Mouse (Mus musculus) heart, adult 18-20 months (tissue): Measurements from ENCODE around the gene S1pr5. TPM values are rescaled to one million over a fixed set of nuclear protein-coding genes. Genes with fewer than 3 reads are reported as not detected.
"Not testable (repeated sequence)": the region's sequence is repeated elsewhere in the genome, so short reads cannot be mapped to it uniquely, and the experiment has no call there.

Experiments used
- DNase-seq, 2 experiments: peaks; one replicate each; pipeline ENCODE4 v3.0.0; 2021 to 2022; ENCODE audit warnings: mixed read lengths in 1 of 2
- total RNA-seq, 2 experiments: library from RNA; stranded (reverse); gene quantifications; 2 replicates each; pipeline ENCODE4 v1.2.3; 2021

The S1pr5 gene
- total RNA-seq, 2 experiments from 2014 or later: 0.89 to 1.5 TPM

DNA sequence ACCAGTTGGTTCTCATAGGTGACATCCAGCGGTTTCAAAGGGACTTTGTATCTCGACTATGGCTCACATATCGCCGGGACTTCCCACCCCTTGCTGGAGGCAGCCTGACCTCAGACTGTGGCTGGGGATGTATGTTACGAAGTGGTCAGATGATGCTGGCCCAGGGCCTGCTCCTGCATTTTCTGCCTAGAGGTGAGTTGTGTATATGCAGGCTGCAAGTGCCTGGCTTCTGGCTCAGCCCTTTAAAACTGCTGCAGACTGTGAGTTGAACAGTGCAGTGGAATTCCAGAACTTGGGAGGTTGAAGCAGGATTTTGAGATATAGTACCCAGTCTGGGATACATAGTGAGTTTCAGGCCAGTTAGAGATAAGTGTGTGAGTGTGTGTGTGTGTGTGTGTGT is 18.6 kb upstream of the S1pr5 start:
- DNase-seq: no peak

DNA sequence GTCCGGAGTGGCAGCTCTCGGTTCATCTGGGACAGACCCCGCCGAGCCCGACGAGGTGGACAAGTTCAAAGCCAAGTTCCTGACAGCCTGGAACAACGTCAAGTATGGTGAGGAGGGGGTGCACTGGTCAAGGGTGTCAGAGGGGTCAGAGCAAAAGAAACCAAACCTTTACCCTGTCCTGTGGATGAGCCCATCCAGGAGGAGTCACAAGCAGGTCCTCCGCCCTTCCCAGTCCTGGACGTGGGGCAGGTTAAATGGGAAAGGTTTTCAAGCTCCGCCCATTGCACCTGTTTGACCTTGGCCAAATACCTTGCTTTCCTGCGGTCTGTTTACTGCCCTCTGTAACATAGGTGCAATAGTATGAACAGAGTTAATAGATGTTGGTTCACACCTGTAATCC is 17.4 kb upstream of the S1pr5 start:
- DNase-seq: no peak

DNA sequence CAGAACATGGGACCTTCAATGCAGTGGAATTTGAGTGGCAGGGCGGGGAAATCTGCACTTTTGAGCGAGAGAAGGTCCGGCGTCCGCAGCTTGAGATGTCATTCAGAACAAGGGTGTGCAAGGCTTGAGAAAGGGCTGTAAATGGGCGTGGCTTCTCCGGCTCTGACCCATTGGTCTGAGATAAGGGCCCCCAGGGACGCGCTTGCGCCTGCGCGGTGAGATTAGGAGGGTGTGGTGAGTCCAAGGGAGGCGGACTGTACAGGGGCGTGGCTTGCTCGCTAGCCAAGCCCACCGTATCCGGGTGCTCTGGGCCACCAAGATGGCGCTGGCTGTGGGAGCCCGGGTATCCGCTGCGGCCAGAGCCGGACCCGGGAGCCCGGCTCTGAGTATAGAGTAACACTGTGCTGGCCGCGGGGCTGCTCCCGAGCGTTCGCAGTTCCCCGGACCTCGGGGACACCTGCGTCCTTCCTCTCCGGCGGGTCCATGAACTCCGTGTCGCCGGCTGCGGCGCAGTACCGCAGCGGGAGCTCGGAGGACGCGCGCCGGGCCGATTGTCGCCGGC is 16.8 kb upstream of the S1pr5 start, which contains the start of gene Atg4d:
TSS of gene Atg4d (plus strand) at position 294 of the 562 bp plus-strand sequence.
- peak; percentile 99 to 100 for DNase-seq

DNA sequence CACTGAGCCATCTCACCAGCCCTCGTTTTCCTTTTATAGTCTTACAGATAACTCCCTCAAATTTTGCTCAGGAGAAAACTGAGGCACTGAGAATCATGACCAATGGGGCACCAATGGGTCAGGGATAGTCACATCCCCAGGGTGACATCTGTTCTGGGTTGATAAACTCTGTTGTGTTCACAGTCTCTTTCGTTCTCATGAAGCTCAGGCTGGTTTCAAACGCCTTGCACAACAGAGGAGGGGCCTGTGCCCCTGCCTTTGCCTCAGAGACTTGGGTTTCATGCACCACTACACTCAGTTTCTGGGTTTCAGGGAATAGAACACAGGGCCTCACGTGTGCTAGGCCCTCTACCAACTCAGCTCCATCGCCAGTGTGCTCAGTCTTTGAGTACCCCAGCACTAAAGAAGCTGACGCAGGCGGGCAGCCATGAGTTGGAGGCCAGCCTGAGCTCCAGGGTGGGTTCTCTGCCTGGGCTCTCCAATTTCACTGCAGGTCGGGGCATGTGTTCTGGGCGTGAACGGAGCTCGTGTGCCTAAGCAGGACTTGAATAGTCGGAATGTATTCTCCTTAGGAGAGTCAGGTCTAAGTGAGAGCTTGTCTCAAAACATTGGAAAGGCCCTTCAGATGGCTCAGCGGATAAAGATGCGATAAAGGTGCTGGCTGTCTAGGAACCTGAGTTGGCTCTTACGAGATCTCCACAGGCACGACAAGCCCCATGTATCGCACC is 16.2 kb upstream of the S1pr5 start:
- no peak for DNase-seq

DNA sequence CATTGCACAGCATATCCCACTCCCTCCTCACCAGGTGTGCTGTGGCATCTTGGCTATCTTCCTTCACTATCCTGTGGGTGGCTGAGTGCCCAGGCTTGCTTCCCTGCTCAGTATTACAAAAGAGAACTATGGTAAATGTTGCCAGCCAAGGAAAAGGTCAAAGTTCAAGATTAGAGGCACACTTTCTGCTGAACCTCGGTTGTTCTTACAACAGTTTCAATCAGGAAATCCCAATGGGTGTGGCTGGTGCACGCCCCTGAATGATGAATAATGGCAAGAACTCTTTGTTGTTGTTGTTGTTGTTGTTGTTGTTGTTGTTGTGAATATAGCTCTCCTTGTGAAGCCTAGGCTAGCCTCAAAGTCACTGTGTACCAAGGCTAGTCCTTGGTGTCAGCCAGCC is 13.6 kb upstream of the S1pr5 start:
- DNase-seq: no peak

DNA sequence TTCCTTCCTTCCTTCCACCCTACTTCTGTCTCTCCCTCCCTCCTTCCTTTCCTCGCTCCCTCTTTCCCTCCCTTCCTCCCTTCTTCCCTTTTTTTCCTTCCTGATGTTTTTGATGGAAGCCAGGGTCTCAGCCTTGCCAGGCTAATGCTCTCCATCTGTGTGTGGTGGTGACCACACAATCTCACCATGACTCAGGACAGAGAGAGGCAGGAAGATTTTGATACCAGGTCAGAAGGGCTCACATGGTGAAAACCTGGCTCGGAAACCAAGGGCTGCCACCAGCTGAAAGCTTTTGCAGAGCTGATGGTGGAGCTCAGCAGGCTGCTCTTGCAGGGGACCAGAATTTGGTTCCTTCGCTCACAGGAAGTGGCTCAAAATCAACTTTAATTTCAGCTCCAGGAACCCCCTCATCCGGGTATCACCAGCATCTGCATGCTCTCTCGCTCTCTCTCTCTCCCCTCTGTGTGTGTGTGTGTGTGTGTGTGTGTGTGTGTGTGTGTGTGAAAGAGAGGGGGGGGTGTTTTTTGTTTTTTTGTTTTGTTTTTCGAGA is 12.3 kb upstream of the S1pr5 start:
- DNase-seq: no peak

DNA sequence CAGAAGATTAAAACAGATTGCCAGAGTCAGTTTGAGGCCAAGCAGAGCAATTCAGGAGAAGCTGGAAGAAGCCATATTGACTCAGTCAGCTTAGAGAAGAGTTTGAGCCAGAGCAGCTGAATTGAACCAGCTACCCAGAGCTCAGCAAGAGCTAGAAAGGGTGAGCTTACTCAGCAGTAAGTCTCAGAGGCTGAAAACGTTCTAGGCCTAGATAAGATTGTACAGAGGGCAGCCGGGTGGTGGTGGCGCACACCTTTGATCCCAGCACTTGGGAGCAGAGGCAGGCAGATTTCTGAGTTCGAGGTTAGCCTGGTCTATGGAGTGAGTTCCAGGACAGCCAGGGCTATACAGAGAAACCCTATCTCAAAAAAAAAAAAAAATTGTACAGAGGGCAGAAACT is 8.1 kb upstream of the S1pr5 start:
- not testable (repeated sequence) for DNase-seq

DNA sequence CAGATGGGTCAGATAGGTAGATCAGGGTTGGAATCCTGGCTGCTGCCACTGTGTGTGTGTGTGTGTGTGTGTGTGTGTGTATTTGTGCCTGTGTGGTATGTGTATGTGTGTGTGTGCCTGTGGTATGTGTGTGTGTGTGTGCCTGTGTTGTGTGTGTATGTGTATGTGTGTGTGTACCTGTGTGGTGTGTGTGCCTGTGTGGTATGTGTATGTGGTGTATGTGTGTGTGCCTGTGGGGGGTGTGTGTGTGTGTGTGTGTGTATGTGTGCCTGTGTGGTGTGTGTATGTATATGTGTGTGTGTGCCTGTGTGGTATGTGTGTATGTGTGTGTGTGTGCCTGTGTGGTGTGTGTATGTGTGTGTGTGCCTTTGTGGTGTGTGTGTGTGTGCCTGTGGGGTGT is 6.4 kb upstream of the S1pr5 start:
- DNase-seq: no peak

DNA sequence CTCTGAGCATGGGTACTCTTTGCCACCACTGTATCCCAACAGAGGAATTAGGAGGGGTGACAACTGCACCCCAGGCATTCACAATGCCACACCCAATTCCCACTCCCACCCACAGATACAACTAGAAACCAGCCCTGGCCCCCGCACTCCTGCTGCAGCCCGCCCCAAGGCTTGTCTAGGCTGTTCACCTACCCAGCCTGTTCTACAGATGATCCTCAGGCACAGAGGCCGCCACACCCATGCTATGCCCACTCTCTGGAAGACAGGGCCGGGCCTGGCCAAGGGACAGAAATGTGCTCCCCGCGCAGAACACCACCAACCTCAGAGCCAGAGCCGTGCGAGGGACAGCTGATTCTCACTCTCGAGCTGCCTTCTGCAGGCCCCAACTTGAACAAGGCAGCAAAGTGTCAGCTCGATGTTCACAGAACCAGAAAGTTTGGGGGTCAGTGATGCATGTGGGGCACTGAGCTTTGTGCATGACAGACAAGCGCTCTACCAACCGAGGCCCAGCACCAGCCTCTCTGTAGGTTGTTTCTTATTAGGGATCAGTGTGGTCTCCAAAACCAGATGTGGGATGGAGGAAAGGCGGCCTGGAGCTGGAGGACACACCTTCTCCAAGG is 3.0 kb upstream of the S1pr5 start:
- DNase-seq: no peak

DNA sequence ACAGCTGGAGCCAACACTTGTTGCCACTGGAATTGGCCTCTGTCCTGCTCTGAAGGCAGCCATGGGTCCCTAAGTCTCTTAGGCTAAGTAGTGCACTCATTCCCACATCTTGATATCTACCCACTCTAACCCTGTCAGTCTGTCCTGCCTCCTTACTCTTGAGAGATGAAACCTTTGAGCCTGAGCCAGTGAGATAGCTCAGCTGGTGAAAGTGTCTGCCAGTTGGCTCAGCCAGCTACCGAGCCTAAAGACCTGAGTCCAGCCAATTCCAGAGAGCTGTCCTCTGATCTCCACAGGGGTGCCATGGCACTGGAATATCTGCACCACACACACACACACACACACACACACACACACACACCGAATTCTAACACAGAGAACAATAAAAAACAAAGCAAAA is 2.3 kb upstream of the S1pr5 start:
- peak in 1 of 2 experiments; percentile 73 for DNase-seq

DNA sequence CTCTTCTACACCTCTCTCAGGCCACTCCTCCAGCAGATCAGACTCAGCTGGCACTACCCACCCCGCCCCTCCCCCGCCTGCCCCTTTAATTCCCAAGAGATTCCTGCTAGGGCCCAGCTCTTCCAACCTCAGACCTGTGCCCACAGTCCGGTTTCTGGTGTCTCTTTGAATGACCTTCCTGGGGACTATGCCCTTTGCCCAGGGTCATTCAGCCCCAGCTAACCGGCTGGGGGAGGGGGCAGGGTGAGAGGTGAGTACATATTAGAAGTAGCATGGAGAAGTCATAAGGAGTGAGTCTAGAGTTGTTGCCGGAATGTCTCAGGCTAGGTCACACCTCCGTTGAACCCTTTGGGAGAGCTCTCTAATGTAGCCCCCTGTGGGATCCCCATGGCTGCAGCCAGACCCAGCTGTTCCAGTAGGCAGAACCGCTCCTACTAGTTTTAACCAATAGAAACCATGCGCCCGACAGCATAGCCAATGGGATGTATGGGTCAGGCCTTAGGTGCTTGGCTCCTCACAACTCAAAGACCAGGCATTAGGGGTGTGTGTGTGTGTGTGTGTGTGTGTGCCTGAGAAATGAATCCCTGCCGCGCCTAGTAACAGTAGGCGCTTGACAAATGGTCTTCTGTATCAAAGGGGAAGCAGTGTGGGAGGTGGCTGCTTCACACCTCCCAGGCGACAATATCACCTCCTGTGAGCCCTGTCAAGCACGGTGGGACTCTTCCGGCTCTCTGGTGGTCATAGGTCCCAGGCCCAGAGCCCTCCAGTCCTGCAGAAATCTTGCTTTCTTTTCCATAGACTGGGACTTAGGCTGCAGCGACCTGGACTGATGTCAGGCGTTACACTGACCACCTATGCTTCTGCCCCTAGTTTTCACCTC is 1.6 kb upstream of the S1pr5 start:
- no peak for DNase-seq

DNA sequence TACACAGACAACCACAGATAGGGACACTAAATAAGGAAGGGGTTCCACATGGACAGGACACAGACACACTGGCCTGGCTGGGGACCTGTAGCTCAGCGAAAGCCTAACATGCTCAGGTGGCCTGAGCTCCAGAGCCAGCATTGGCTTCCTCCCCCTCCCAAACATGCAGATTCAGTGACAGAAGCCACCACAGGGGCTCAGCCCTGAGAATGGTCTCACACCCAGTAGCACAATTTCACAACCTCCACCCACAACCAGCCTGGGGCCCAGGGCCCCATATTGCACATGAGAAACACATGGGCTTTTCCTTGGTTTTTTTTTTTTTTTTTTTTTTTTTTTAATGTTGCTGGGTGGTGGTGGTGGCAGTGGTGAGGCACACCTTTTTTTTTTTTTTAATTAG is 1.9 kb downstream of the S1pr5 start:
- DNase-seq: no peak

DNA sequence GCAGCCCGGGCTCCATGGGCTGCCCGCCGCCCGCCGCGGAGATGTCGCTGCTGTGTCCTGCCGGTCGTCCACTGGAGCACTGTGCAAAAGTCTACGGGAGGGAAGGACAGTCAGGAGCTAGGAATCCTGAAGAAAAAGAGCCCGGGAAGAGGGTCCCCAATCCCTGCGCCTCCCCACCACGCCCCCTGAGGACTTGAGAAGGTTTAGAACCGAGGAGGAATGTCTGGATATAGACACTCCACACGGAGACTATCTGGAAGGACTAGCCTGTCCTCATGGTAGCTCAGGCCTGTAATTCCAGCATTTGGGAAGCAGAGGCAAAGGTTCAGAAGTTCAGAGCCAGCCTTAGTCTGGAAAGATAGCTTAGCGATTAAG is 3.1 kb downstream of the S1pr5 start:
- no peak for DNase-seq

DNA sequence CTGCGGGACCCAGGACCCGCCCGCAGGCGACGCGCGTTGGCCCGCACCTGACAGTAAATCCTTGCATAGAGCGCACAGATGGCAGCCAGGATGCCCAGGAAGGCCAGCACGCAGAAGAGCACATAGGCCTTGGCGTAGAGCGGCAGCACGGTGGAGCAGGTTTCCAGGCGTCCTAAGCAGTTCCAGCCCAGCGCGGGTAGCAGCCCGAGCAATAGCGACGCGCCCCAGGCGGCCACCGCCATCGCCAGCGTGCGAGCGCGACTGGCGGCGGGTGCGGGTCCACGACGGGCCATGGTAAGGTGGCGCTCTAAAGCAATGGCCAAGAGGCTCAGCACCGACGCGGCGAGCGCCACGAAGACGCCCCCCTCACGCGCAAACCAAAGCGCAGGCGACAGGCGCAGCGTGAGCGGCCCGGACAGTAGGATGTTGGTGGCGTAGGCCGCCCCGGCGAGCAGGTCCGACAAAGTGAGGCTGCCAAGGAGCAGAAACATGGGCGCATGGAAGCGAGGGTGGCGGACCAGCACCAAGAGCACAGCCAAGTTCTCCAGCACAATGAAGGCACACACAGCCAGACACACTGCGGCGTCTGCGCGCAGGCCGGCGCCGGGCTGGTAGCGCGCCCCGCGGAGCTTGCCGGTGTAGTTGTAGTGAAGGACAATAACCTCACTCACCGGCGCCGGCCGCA is 3.7 kb downstream of the S1pr5 start:
- DNase-seq: no peak

DNA sequence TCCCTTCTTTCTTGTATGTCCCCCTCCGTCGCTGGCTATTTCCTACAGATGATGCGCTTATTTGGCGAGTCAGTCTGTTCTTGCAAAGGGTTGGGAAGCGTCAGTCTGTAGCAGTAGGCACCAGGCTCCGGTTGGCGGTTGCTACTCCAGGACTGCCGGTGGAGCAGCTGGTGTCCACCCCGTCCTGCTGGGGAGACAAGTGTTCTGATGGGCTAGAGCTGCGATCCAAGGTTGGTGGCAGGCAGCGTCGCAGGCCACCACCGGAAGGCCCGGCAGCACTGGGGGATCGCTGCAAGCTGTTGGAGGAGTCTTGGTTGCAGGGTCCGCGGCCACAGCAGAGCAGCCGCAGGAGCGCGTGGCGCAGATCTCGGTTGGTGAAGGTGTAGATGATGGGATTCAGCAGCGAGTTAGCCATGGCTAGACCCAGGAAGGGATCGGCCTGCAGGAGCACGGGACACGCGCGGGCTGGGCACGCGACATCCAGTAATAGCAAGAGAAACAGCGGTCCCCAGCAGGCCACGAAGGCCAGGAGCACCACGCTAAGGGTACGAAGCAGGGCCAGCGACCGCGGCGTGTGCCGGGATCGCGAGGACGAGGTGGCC is 4.3 kb downstream of the S1pr5 start:
- no peak for DNase-seq

DNA sequence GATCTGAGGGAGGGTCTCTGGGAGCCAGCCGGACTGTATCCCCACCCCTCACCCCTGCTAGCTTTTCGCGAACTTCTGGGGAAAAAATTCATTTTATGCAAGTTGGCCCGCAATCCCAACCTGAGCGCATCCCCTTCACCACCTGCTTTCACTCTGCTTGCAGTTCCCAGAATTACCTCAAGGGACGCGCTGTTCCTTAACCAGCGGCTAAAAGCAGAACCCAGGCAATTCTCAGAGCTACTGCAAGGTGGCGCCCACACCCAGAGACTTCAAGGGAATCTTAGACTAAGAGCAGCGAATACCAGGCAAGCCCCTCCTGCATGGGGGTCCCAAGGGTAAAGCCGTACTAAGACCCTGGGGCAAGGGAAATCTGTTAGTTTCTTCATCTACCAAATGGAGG is 6.9 kb downstream of the S1pr5 start:
- DNase-seq: peak; percentile 83 to 89

DNA sequence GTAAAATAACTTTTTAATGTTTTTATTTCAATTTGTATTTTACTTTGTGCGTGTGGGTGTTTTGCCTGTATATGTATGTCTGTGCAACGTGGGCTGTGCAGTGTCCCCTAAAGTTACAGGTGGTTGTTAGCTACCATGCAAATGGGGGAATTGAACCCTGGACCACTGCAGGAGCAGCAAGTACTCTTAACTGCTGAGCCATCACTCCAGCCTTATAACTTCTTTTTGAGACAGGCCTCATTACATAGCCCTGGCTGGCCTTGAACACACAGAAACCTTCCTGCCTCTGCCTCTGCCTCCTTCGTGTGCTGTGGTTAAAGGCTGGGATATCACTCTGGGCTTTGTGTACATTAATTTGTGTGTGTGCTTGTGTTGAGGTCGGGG is 8.8 kb downstream of the S1pr5 start:
- DNase-seq: no peak

DNA sequence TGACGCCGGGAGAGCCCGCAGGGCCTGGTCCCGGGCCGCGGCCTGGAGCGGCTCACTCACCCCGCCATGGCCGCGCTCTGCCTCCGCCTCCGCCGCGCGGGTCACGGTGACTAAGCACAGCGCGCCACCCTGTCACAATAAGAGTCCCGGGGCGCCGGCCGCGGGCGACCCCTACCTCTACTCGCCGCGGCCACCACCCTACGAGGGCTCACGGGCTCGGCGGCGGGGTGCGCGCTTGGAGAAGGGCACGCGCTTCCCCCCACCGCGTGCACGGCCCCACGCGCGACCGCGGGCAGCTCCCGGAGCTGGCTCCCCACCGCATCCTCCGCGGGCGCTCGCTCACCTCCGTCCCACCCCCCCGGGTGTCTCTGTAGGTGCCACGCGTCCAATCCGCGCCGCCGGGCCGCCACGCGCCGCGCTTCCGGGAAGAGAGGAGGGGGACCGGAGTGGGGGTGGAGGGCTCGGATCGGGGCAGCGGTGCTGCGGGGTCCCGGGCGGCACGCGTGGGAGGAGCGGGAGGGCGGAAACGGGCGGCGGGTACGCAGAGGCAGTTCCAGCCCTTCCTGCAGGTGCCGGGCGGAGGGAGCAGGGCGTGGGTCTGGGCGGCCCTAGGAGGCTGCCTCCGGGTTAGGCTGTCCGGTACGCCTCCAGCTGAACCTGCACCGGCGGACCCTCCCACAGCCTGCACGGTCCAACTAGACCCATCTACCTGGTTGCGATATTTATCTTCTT is 9.3 kb downstream of the S1pr5 start, which contains the start of gene Keap1:
TSS of gene Keap1 (minus strand) at position 629 of the 732 bp plus-strand sequence.
- peak; percentile 88 for DNase-seq

DNA sequence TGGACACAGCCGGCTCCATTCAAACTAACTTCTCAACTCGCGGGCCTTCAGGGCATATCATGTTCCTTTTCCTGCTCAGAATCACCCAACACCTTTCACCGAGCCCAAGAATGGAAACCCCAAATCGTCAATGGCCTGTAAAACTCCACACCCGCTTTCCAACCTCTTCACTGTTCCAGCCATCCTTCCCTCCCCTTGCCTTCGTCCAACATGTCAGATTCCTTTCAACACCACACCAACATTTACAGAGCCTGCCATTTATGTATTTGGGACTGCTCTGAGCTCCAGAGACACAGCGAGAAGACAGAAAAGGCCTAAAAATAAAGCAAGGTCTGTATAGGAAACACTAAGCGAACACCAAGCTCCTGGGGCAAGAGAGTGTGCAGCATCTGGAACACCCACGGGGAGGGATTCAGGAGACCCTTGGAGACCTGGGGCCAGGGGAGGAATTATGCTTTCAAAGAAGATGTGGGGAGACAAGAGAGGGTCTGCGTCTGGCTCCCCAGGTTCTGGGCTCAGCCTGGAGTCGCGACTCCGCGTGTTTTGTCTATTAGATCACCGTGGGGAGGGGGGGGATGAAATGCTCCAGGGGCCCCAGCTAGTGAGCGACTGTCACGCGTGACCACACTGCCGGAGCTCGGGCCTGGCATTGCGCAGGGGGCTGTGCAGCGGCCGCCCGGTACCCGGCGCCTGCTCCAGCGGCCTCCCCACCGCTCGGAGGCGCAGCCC is 10.1 kb downstream of the S1pr5 start:
- DNase-seq: peak; percentile 69 to 77
